Mouse (Mus musculus) heart, adult 10 weeks (tissue): ENCODE data around the gene Polr2l. TPM values are rescaled to one million over a fixed set of nuclear protein-coding genes. Genes with fewer than 3 reads are reported as not detected.

Experiments used
- polyA plus RNA-seq: library from polyadenylated mRNA; stranded (reverse); fragments of 350-450 nt; fragmentation: Illumina TruSeq; extraction: RNeasy Lipid Tissue Mini Kit (QIAGEN cat#74804); gene quantifications from one replicate; pipeline ENCODE4 v1.2.3, GENCODE M21; 2014; ENCODE audit warnings: low read depth, low replicate concordance

Polr2l gene
- 55.2 TPM for polyA plus RNA-seq

GRCm38 (mm10) chr7:141475011-141475804 lies at the start of gene Polr2l, which contains the start of gene Tspan4:
TSS of gene Polr2l (minus strand) at chr7:141475132.
TSS of gene Tspan4 (plus strand) at chr7:141475240.

GRCm38 (mm10) chr7:141467230-141468030 lies 7.5 kb downstream of the Polr2l start, which contains the start of gene Cd151:
TSS of gene Cd151 (plus strand) at chr7:141467392.

GRCm38 (mm10) chr7:141460391-141461113 lies 14.4 kb downstream of the Polr2l start, which contains the start of gene Cracr2b:
TSS of gene Cracr2b (plus strand) at chr7:141461094.

GRCm38 (mm10) chr7:141454967-141455551 lies 19.9 kb downstream of the Polr2l start, which contains the start of gene Pnpla2:
TSS of gene Pnpla2 (plus strand) at chr7:141455198.

GRCm38 (mm10) chr7:141447110-141447991 lies 27.6 kb downstream of the Polr2l start, which contains the start of gene Rplp2:
TSS of gene Rplp2 (plus strand) at chr7:141447370.

GRCm38 (mm10) chr7:141443828-141444237 lies 31.1 kb downstream of the Polr2l start, which contains the start of gene Pidd1:
TSS of gene Pidd1 (minus strand) at chr7:141444025.

GRCm38 (mm10) chr7:141437178-141438120 lies 37.5 kb downstream of the Polr2l start, which contains the start of gene Slc25a22:
TSS of gene Slc25a22 (minus strand) at chr7:141437892.

GRCm38 (mm10) chr7:141429310-141429709 lies 45.6 kb downstream of the Polr2l start, which contains the start of gene Cend1:
TSS of gene Cend1 (minus strand) at chr7:141429491.

Other genes starting within 250 kb of the Polr2l start
- gene Phrf1, start 246.3 kb downstream of the Polr2l start, polyA plus RNA-seq: 22.9 TPM
- 10.7 TPM for gene Irf7, start 208.7 kb downstream of the Polr2l start, polyA plus RNA-seq
- not detected for gene Cdhr5, start 198.3 kb downstream of the Polr2l start, polyA plus RNA-seq
- gene Sct, start 196.0 kb downstream of the Polr2l start, polyA plus RNA-seq: not detected
- not detected for gene Drd4, start 183.1 kb downstream of the Polr2l start, polyA plus RNA-seq
- 17.7 TPM for gene Deaf1, start 147.4 kb downstream of the Polr2l start, polyA plus RNA-seq
- gene Tmem80, start 147.4 kb downstream of the Polr2l start, polyA plus RNA-seq: 27.8 TPM
- 4.6 TPM for gene Eps8l2, start 136.3 kb downstream of the Polr2l start, polyA plus RNA-seq
- 127 TPM for gene Taldo1, start 82.9 kb downstream of the Polr2l start, polyA plus RNA-seq
- gene Gatd1, start 61.0 kb downstream of the Polr2l start, polyA plus RNA-seq: 15.8 TPM
- 2.8 TPM for gene Cend1, start 45.6 kb downstream of the Polr2l start, polyA plus RNA-seq
- gene Slc25a22, start 37.2 kb downstream of the Polr2l start, polyA plus RNA-seq: 48.3 TPM
- gene Pidd1, start 31.1 kb downstream of the Polr2l start, polyA plus RNA-seq: 1.4 TPM
- gene Rplp2, start 27.8 kb downstream of the Polr2l start, polyA plus RNA-seq: 735 TPM
- gene Pnpla2, start 19.9 kb downstream of the Polr2l start, polyA plus RNA-seq: 449 TPM
- 35.1 TPM for gene Cracr2b, start 14.0 kb downstream of the Polr2l start, polyA plus RNA-seq
- 248 TPM for gene Cd151, start 7.7 kb downstream of the Polr2l start, polyA plus RNA-seq
- gene Tspan4, start 108 bp upstream of the Polr2l start, polyA plus RNA-seq: 27.8 TPM
- gene Chid1, start 64.7 kb upstream of the Polr2l start, polyA plus RNA-seq: 27.4 TPM
- 33.0 TPM for gene Ap2a2, start 87.0 kb upstream of the Polr2l start, polyA plus RNA-seq
- gene Muc6, start 180.2 kb upstream of the Polr2l start, polyA plus RNA-seq: not detected
- gene Muc2, start 215.2 kb upstream of the Polr2l start, polyA plus RNA-seq: not detected